Mouse (Mus musculus) cerebellum, adult 2 months (tissue): ENCODE results near the gene Pgpep1.

ENCODE experiments used
- CTCF ChIP-seq: fragments of 200-500 bp; IDR thresholded peaks from 2 replicates; pipeline ENCODE4 v1.5.1; 2011; ENCODE audit warnings: low read depth, mild to moderate bottlenecking, control low read depth, low read length, moderate library complexity, borderline replicate concordance; ENCODE audit not compliant: insufficient read depth
- POLR2A ChIP-seq: fragments of 200-500 bp; IDR thresholded peaks from 2 replicates; pipeline ENCODE4 v1.6.1; 2011; ENCODE audit warnings: low read length, control low read depth, borderline replicate concordance; ENCODE audit not compliant: insufficient read depth

DNA sequence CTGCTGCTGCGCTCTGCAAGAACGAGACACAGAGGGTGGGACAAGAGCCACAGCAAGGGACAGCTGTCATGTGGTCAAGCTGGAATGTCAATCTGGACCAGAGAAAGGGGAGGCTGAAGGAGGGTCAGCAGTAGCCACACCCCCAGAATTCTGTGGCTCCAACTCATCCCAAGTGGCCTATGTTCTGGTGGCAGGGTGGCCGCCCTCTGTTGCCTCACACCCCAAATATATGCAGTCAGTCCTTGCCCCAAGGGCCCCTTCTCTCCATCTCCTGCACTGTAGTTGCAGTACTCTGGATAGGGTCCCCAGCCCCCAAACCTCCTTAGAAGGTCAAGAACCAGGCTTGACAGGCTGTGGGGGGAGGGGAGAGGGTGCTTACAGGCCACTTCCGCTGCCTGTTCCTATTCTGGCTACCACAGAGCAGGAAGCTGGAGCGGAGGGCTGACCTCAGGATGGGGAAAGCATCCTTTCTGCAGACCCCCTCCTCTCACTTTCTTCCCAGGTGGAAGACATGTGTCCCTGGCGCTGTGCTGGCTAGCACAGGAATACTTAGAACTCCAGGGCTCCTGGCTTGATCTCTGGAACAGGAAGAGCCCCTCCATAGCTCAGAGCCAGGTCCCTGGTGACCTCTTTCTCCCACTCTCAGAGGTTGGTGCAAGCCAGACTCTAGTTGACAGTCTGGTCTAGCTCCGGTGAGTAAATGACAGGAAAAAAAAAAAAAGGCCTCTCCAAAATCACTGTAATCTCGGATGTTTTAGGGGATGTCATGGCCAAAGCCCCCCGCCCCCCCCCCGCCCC lies 59.5 kb downstream of the Pgpep1 start:
- TF ChIP-seq POLR2A (no peak), CTCF (no peak)
